Mouse (Mus musculus): ENCODE measurements around the gene Fam19a5.

DNA sequence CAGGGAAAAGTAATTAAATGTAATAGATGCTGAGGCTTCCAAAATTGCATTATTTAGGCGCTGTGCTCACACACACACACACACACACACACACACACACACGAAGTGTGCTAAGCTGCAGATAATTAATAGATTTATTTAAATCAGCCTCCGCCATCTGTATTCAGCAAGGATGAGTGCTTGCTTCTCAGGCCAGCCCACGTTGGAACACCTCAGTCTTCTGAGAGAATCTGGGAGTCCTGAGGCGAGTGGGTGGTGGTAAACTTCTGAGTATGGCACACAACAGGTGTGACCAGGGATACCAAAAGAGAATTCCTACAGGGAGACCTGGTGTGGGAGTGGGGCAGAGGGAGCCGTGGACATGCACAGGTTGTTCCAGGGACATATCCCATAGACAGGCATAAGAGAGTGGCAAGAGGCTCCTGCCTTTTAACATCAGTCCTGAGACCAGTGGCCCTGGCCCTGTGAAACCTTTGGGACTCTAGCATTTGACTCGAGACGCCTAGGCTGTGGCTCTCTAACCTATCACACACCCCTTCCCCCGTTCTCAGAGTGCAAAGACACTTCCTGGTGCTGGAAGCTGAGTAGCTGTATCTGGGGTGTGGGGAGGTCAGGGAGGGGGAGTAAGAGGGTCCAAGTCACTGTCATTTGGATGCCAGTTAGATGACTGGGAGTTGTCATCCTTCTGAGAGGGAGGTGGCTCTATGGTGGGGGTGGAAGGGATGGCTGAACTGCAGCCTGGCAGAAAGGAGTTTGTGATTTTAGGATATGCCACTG, 61.6 kb downstream of the Fam19a5 start:
- TF ChIP-seq CTCF (IDR thresholded peaks at IDR 0.05; ENCODE audit: extremely low read depth, insufficient read length, insufficient replicate concordance, low read depth, low read length) (no peak), POLR2A (IDR thresholded peaks at IDR 0.05; ENCODE audit: low read depth, low read length) (no peak)
